Comparison of ENCODE assay signal across 8 mouse cellular contexts in genomic region chr11:117934168-117934567, GRCm38 (mm10). TPM values are rescaled to one million over a fixed set of nuclear protein-coding genes. Genes with fewer than 3 reads are reported as not detected.
DNase-seq lines count a peak whose midpoint lies in the region; ATAC-seq lines count a peak whose summit lies in the region.

No protein-coding gene starts in this region.

- peak; percentile 50 for DNase-seq in adrenal gland, postnatal 14 days
- no peak for DNase-seq in adrenal gland, postnatal 4 days (ENCODE audit: low spot score in 2 of 2)
- no peak for DNase-seq in spleen, postnatal 4 days (ENCODE audit: low spot score in 2 of 2)
- DNase-seq in forebrain, embryonic 11.5 days (ENCODE audit: low spot score): no peak
- DNase-seq in left cerebral cortex, adult 18-20 months (ENCODE audit: low spot score in 2 of 2): no peak

- H3K27ac ChIP-seq in embryonic facial prominence, embryonic 15.5 days (replicated peaks): peak overlapping the region; percentile 67
- H3K27ac ChIP-seq in intestine, embryonic 15.5 days: peak overlapping the region; percentile 82
- H3K27ac ChIP-seq in forebrain, embryonic 11.5 days (ENCODE audit: low read depth, low read length): no peak overlapping the region

- 36% methylated on average over 2 of the region's 2 CpGs for WGBS in embryonic facial prominence, embryonic 15.5 days
- 26% methylated on average over 2 of the region's 2 CpGs for WGBS in intestine, embryonic 15.5 days
- 16% methylated on average over 2 of the region's 2 CpGs for WGBS in forebrain, embryonic 11.5 days

- no peak overlapping the region for H3K9ac ChIP-seq in embryonic facial prominence, embryonic 15.5 days
- no peak overlapping the region for H3K9ac ChIP-seq in intestine, embryonic 15.5 days
- no peak overlapping the region for H3K9ac ChIP-seq in forebrain, embryonic 11.5 days (ENCODE audit: low read length)

- H3K4me1 ChIP-seq in embryonic facial prominence, embryonic 15.5 days: peaks cover 71% of the 10 kb centered on the region
- peaks cover 64% of the 10 kb centered on the region for H3K4me1 ChIP-seq in intestine, embryonic 15.5 days (replicated peaks)
- H3K4me1 ChIP-seq in forebrain, embryonic 11.5 days (replicated peaks; ENCODE audit: control insufficient read depth, insufficient read depth, low read length): peaks cover 26% of the 10 kb centered on the region

- no peak overlapping the region for H3K4me2 ChIP-seq in embryonic facial prominence, embryonic 15.5 days (replicated peaks)
- peak overlapping the region; percentile 30; the same call in 1 of the 2 replicates for H3K4me2 ChIP-seq in intestine, embryonic 15.5 days (replicated peaks)
- no peak overlapping the region for H3K4me2 ChIP-seq in forebrain, embryonic 11.5 days (ENCODE audit: low read depth, low read length, severe bottlenecking)

- peak; percentile 63 for ATAC-seq in embryonic facial prominence, embryonic 15.5 days (ENCODE audit: insufficient number of reproducible peaks, low FRiP score, low TSS enrichment, low read depth)
- ATAC-seq in intestine, embryonic 15.5 days: peak; percentile 91
- ATAC-seq in monocyte, adult 5-6 weeks (replicated peaks; ENCODE audit: insufficient number of reproducible peaks, low FRiP score, low TSS enrichment, poor library complexity, severe bottlenecking): peak; percentile 18; the same call in 1 of the 2 replicates
- no peak for ATAC-seq in forebrain, embryonic 11.5 days (replicated peaks; ENCODE audit: low FRiP score)

- no peaks in the 10 kb centered on the region for H3K27me3 ChIP-seq in embryonic facial prominence, embryonic 15.5 days
- H3K27me3 ChIP-seq in intestine, embryonic 15.5 days (replicated peaks): no peaks in the 10 kb centered on the region
- H3K27me3 ChIP-seq in forebrain, embryonic 11.5 days (ENCODE audit: control insufficient read depth, insufficient read depth, low read length): peaks cover 15% of the 10 kb centered on the region

- H3K9me3 ChIP-seq in embryonic facial prominence, embryonic 15.5 days (replicated peaks): no peaks in the 10 kb centered on the region
- H3K9me3 ChIP-seq in intestine, embryonic 15.5 days: no peaks in the 10 kb centered on the region
- no peaks in the 10 kb centered on the region for H3K9me3 ChIP-seq in forebrain, embryonic 11.5 days (ENCODE audit: control insufficient read depth, low read length)

- H3K4me3 ChIP-seq in embryonic facial prominence, embryonic 15.5 days (replicated peaks): no peak overlapping the region
- H3K4me3 ChIP-seq in intestine, embryonic 15.5 days (replicated peaks): no peak overlapping the region
- H3K4me3 ChIP-seq in forebrain, embryonic 11.5 days (ENCODE audit: low read depth, low read length): no peak overlapping the region

- no peaks in the 10 kb centered on the region for H3K36me3 ChIP-seq in embryonic facial prominence, embryonic 15.5 days
- H3K36me3 ChIP-seq in intestine, embryonic 15.5 days: no peaks in the 10 kb centered on the region
- H3K36me3 ChIP-seq in forebrain, embryonic 11.5 days (ENCODE audit: control insufficient read depth, insufficient read depth, low read length): no peaks in the 10 kb centered on the region

RNA-seq across cellular contexts. Expression of gene Socs3, which starts 35.7 kb away (rescaled TPM):
- total RNA-seq in adrenal gland, postnatal 14 days (2021): 4.8 and 6.5 TPM in 2 replicates
- total RNA-seq in adrenal gland, postnatal 4 days (2021): 10 to 100 TPM; 11.8 to 12.7 TPM
- 20.8 and 21.2 TPM in 2 replicates for polyA plus RNA-seq in embryonic facial prominence, embryonic 15.5 days (2015; fragmentation: Nextera tagmentation; extraction: Ambion mirVana)
- 18.4 and 19.1 TPM in 2 replicates for polyA plus RNA-seq in intestine, embryonic 15.5 days (2015; fragmentation: Nextera tagmentation; extraction: Ambion mirVana)
- total RNA-seq in monocyte, adult 5-6 weeks (2017): 67.9 to 84.4 TPM (median 70.9 TPM) in 3 replicates
- polyA plus RNA-seq in forebrain, embryonic 11.5 days (2014; fragmentation: Nextera tagmentation; extraction: Ambion mirVana): 5.4 and 5.9 TPM in 2 replicates
- 1 to 10 TPM; 4.5 to 4.9 TPM for total RNA-seq in left cerebral cortex, adult 18-20 months (2021)

RNA-seq across cellular contexts. Expression of gene Pgs1, which starts 51.9 kb away (rescaled TPM):
- 32.9 and 39.2 TPM in 2 replicates for total RNA-seq in adrenal gland, postnatal 14 days (2021)
- 10 to 100 TPM; 39.1 to 40.4 TPM for total RNA-seq in adrenal gland, postnatal 4 days (2021)
- 39.9 and 41.2 TPM in 2 replicates for polyA plus RNA-seq in embryonic facial prominence, embryonic 15.5 days (2015; fragmentation: Nextera tagmentation; extraction: Ambion mirVana)
- 32.6 and 33.5 TPM in 2 replicates for polyA plus RNA-seq in intestine, embryonic 15.5 days (2015; fragmentation: Nextera tagmentation; extraction: Ambion mirVana)
- 20.4 to 31.7 TPM (median 30.1 TPM) in 3 replicates for total RNA-seq in monocyte, adult 5-6 weeks (2017)
- 43.4 and 45.7 TPM in 2 replicates for polyA plus RNA-seq in forebrain, embryonic 11.5 days (2014; fragmentation: Nextera tagmentation; extraction: Ambion mirVana)
- total RNA-seq in left cerebral cortex, adult 18-20 months (2021): 10 to 100 TPM; 87.1 to 89.0 TPM
